Mouse (Mus musculus) urinary bladder, postnatal 4 days (tissue): ENCODE data around the gene Parp9.
"Not testable (repeated sequence)": the region's sequence is repeated elsewhere in the genome, so short reads cannot be mapped to it uniquely, and the experiment has no call there.

Source experiments
- DNase-seq, 2 experiments: peaks; one replicate each; pipeline ENCODE4 v3.0.0; 2021 to 2022; ENCODE audit warnings: low spot score in 2 of 2

Gene Parp9

DNA sequence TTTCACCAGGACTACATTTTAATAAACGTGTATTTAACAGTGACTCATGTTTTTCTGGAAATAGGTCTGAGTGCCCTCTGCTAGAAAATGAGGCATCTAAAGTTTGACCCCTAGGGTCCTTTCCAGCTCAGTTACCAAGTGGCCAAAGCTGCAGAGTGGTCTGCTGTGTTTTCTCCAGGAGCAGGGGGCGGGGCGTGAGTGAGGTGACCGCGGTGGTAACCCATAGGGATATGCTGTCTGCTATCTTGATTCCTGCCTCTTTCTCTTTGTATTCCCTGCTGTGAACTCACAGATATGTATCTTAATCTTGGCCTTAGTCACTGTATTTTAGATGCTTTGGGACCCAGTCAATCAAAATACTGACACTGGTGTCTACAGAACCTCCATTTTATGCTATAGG is 13.9 kb upstream of the Parp9 start:
- no peak for DNase-seq

- no peak for DNase-seq
Observed at GRCm38 (mm10) chr16:35932179-35933055, 5.9 kb upstream of the Parp9 start.

GRCm38 (mm10) chr16:35933181-35933580 is 5.1 kb upstream of the Parp9 start:
- no peak for DNase-seq

DNA sequence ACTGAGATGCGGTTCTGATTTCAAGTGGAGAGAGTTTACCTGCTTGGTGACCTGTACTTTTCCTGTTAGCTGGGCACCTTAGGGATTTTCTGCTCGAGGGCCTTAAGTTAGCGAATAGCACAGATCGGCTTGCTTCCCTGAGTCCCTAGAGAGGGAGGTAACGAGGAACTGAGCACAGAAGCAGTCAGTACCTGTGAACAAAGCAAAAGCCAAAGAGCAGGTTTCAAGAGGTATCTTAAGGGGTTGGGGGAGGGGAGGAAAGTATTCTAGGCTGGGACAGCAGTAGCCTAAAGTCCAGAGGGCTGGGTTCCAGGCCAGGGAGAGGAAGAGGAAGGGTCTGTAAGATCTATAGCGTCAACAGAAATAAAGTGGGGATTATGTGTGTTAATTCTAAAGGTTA is 991 bp downstream of the Parp9 start:
- DNase-seq, result no peak

DNA sequence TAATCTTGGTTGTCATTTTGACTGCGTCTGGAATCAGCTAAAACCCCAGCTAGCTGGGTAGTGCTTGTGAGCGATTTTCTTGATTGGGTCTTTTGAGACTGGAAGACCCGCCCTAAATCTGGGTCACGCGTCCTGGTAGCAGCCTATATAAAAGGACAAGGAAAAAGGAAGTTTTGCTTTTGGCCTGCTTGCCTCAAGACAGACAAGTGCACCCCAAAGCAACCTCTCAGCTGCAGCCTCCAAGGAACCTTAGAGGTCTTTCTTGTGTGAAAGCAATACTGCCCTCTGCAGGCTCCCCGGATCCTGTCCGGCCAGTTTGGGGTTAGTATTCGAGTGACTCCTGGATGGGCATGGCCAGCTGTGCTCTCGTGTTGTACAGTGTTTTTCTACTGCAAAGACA is 1.4 kb downstream of the Parp9 start:
- DNase-seq, result peak; percentile 74 to 82

DNA sequence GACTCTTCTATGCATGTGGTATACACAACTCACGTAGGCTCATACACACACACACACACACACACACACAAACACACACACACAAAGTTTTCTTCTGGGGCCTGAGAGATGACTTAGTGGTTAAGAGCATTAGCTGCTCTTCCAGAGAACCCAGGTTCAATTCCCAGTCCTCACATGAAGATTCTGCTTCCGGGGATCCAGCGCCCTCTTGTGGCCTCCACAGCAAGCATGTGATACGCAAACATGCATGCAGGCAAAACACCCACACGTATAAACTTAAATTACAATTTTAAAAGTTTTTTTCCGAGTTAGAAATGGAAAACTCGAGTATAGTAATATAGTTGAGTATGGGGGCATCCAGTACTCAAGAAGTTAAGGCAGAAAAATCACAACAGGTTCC is 3.1 kb downstream of the Parp9 start:
- no peak for DNase-seq

- DNase-seq, result no peak
Observed at GRCm38 (mm10) chr16:35949264-35949663, 11.0 kb downstream of the Parp9 start.

DNA sequence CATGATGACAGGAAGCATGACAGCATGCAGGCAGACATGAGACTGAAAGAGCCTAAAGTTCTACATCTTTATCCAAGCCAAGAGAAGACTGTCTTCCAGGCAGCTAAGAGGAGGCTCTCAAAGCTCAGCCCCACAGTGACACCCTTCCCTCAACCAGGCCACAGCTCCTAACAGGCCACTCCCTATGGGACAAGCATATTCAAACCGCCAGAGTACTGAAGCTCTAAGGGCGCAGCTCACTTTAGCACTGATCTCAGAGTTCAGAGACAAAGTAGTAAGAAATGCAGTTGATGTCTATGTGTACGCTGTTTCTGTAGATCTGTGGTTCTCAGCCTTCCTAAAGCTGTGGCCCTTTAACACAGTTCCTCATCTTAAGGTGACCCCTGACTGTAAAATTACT is 12.9 kb downstream of the Parp9 start:
- no peak for DNase-seq

- no peak for DNase-seq
Observed at GRCm38 (mm10) chr16:35952628-35953130, 14.4 kb downstream of the Parp9 start.

DNA sequence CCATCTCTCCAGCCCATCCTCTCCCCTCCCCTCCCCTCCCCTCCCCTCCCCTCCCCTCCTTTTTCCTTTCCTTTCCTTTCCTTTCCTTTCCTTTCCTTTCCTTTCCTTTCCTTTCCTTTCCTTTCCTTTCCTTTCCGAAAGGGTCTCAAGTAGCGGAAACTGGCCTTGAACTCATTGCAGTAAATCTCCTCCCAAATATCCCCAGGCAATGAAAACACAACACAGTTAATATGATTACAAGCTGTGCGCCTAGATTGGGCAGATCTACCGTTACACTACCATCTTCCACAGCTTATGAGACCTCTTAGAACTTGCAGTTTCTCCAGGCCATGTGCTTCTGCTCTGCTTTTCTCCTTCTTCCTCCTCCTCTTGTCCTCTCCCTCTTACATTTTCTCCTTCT is 27.7 kb downstream of the Parp9 start:
- DNase-seq, result not testable (repeated sequence)

DNA sequence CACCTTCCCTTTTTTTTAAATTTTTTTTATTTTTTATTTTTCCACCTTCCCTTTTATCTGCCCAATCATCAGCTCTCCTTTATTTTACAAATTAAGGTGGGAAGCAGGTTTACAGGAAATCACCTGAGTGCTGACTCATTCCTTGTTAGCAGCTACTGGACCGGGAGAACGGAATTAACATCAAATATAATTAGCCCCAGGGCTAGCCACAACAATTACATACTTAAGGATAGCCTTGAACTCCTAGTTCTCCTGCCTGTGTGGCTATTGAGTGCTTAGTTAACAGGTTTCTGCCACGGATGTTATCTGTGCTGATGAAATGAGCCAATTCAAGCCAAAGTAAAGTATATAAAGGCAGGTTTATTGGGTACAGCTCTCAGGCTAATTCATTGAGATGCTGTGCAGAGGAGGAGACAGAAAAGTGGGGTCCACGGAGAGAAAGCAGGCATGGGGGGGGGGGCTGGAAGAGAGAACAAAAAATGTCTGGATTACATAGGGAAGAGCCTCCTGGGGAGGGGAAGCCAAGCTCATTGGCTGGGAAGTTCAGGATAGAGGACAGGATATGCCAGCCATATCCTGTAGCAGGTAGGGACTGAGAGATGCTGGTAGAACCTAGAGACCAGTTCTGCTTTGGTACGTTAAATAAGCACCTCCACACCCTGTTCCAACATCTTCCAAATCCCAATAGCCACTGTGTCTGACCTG is 28.3 kb downstream of the Parp9 start:
- no peak for DNase-seq

GRCm38 (mm10) chr16:35967319-35967718 is 29.0 kb downstream of the Parp9 start:
- DNase-seq, result no peak

- DNase-seq, result no peak
Observed at GRCm38 (mm10) chr16:35968149-35968548, 29.9 kb downstream of the Parp9 start.

DNA sequence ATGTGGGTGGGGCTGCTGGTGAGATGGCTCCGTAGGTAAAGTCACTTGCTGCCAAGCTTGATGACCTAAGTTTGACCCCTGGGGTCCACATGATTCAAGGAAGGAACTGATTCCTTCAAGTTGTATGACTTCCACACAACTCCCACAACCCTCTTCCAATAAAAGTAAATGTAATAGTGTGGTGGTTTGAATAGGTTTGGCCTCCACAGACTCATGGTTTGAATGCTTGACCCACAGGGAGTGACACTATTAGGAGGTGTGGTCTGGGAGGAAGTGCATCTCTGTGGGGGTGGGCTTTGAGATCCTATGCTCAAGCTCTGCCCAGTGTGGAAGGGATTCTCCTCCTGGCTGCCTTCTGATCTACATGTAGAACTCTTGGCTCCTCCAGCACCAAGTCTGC is 35.8 kb downstream of the Parp9 start:
- no peak for DNase-seq

DNA sequence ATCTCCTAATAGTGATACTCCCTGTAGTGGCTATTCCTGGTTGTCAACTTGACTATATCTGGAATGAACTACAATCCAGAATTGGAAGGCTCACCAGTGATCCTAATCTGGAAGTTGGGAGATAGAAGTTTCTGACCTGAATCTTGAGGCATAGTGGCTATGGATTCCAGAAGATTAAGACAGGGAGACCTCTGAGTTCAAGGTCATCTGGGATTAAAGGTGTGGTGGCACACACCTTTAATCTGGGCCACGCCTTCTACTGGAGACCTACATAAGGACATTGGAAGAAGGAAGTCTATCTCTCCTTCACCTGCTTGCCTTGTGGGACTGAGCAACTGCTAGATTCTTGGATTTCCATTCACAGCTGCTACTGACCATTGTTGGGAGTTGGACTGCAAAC is 40.2 kb downstream of the Parp9 start, which contains the start of gene Kpna1:
TSS of gene Kpna1 (plus strand) at position 301 of the 400 bp plus-strand sequence.
- not testable (repeated sequence) for DNase-seq

DNA sequence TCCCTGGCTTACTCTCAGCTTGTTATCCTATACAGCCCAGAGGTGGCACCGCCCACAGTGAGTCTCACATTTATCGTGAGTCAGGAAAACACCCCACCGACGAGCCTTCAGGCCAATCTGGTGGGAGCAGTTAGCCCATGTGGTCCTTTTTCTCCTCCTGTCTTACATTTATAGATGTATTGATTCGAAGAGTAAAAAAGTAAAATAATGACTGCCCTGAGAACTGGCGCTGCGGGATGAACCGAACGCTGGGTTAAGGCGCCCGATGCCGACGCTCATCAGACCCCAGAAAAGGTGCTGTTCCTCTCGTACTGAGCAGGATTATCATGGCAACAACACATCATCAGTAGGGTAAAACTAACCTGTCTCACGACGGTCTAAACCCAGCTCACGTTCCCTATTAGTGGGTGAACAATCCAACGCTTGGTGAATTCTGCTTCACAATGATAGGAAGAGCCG is 43.1 kb downstream of the Parp9 start:
- peak; percentile 100 for DNase-seq

- no peak for DNase-seq
Observed at GRCm38 (mm10) chr16:35982506-35982901, 44.2 kb downstream of the Parp9 start.

DNA sequence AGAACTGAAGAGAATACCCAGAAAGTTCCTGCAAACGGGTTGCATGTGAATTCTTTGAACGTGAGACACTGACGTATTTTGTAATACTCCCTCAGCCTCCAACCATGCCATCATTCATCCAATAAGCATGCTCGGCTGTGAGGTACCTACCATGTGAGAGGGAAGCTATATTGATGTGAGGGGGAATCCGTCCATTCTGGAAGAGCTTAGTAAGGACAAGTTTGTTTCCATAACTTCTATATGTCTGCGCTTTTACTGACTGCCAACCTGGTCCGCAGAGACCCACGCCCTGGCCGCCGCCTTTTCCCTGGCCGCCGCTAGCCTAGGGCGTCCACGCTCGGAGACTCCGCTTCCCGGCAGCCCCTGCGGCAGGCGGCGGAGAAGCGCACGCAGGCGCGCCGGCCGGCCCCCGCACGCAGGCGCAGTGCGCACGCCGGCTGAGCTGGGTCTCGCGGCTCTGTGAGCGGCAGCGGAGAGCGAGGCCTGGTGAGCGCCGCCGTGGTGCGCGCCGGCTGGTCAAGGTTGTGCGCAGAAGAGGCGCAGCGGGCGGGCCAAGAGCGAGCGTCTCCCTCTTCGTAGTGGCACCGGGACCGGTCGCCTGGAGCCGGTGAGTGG is 44.7 kb downstream of the Parp9 start:
- DNase-seq, result peak; percentile 89 to 92

- DNase-seq, result peak; percentile 49 to 65
Observed at GRCm38 (mm10) chr16:35983517-35984101, 45.3 kb downstream of the Parp9 start.

GRCm38 (mm10) chr16:35984471-35984870 is 46.2 kb downstream of the Parp9 start:
- DNase-seq, result no peak

DNA sequence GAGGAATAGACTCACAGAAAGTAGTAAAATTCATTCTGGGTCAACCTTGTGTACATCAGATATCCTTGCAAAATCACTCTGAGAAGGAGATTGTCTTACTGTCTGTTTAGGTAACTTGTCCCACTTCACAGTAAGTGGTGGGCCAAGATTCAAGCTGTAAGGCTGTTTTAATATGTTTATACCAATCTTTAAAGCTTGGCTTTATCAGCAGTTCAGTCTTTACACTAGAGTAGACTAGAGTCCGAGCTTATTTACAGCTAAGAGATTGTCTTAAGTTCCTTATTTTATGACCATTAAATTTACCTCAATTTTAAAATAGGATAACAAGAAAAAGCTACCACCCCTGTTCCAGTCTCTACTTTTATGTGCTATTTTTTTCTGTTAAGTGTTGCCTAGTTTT is 49.7 kb downstream of the Parp9 start:
- DNase-seq, result no peak

GRCm38 (mm10) chr16:35992391-35992790 is 54.1 kb downstream of the Parp9 start:
- DNase-seq, result no peak
